13 mouse cellular contexts compared by ENCODE assay signal in the genomic region with DNA sequence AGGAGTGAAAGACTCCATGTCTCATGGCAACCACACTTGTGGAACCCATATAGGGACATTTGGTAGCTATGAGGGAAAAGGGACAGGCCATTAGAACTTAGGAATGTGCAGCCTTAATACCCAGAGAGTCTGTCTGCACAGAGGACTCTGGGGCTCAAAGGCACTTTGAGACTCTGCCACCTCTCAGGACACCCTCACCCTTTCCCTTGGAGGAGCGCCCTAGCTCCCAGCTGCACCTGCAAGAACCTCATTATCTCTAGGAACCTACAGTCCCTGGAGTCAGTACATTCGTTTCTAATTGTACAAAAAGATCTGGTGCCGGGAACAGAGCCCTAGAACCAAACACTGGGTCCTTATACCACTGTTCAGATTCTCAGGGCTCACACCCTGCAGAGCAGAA.
DNase-seq lines count a peak whose midpoint lies in the region; ATAC-seq and TF ChIP-seq lines count a peak whose summit lies in the region.
"Had no signal": no experiment of that assay in that cellular context is flagged by ENCODE, and none has a peak within 500 bp of the region (broad histone marks: within the 10 kb centered on the region; RNA-seq: fewer than 3 reads in every experiment).

No protein-coding gene starts in this region.

- H3K36me3 ChIP-seq in embryonic facial prominence, embryonic 14.5 days (ENCODE audit: control insufficient read depth, insufficient read depth, low read length) = no peaks in the 10 kb centered on the region
- H3K36me3 ChIP-seq in embryonic facial prominence, embryonic 10.5 days (replicated peaks) = no peaks in the 10 kb centered on the region
- H3K36me3 ChIP-seq in embryonic facial prominence, embryonic 15.5 days = no peaks in the 10 kb centered on the region
- H3K36me3 ChIP-seq in myocyte (ENCODE audit: control insufficient read depth, insufficient read depth) = peaks cover 4% of the 10 kb centered on the region
- H3K36me3 ChIP-seq: embryonic facial prominence, embryonic 12.5 days; forebrain, embryonic 12.5 days; forebrain, embryonic 15.5 days had no signal

- H3K9ac ChIP-seq in embryonic facial prominence, embryonic 14.5 days (ENCODE audit: low read depth, low read length) = no peak overlapping the region
- H3K9ac ChIP-seq in embryonic facial prominence, embryonic 15.5 days = no peak overlapping the region
- H3K9ac ChIP-seq: embryonic facial prominence, embryonic 12.5 days; forebrain, embryonic 12.5 days; forebrain, embryonic 15.5 days; forebrain, postnatal 0 days had no signal

- 86% methylated on average over 3 of the region's 3 CpGs for WGBS in embryonic facial prominence, embryonic 14.5 days
- WGBS in embryonic facial prominence, embryonic 10.5 days = 82% methylated on average over 3 of the region's 3 CpGs
- 85% methylated on average over 3 of the region's 3 CpGs for WGBS in embryonic facial prominence, embryonic 15.5 days

- H3ac ChIP-seq in myocyte (ENCODE audit: control insufficient read depth, insufficient read length) = no peak overlapping the region

- ATAC-seq in embryonic facial prominence, embryonic 14.5 days (ENCODE audit: low read depth) = peak; percentile 73; the same call in 1 of the 2 replicates
- peak; percentile 57; the same call in 1 of the 2 replicates for ATAC-seq in embryonic facial prominence, embryonic 15.5 days (ENCODE audit: insufficient number of reproducible peaks, low FRiP score, low TSS enrichment, low read depth)
- ATAC-seq: forebrain, embryonic 15.5 days; forebrain, postnatal 0 days had no signal

- H3K27me3 ChIP-seq in embryonic facial prominence, embryonic 14.5 days (replicated peaks; ENCODE audit: control insufficient read depth, insufficient read depth, low read length) = no peaks in the 10 kb centered on the region
- no peaks in the 10 kb centered on the region for H3K27me3 ChIP-seq in embryonic facial prominence, embryonic 10.5 days (replicated peaks; ENCODE audit: low read depth, poor library complexity, severe bottlenecking)
- no peaks in the 10 kb centered on the region for H3K27me3 ChIP-seq in embryonic facial prominence, embryonic 15.5 days
- no peaks in the 10 kb centered on the region for H3K27me3 ChIP-seq in myocyte (ENCODE audit: control insufficient read depth, insufficient read depth, insufficient read length)
- H3K27me3 ChIP-seq: embryonic facial prominence, embryonic 12.5 days; forebrain, embryonic 15.5 days had no signal

- H3K9me3 ChIP-seq in embryonic facial prominence, embryonic 14.5 days (ENCODE audit: control insufficient read depth, low read length) = no peaks in the 10 kb centered on the region
- H3K9me3 ChIP-seq in embryonic facial prominence, embryonic 10.5 days = no peaks in the 10 kb centered on the region
- H3K9me3 ChIP-seq in embryonic facial prominence, embryonic 15.5 days (replicated peaks) = no peaks in the 10 kb centered on the region
- H3K9me3 ChIP-seq: embryonic facial prominence, embryonic 12.5 days; forebrain, embryonic 12.5 days; forebrain, embryonic 15.5 days had no signal

- H3K4me1 ChIP-seq in embryonic facial prominence, embryonic 14.5 days (ENCODE audit: control insufficient read depth, insufficient read depth, low read length) = no peaks in the 10 kb centered on the region
- no peaks in the 10 kb centered on the region for H3K4me1 ChIP-seq in embryonic facial prominence, embryonic 10.5 days
- H3K4me1 ChIP-seq in embryonic facial prominence, embryonic 15.5 days = no peaks in the 10 kb centered on the region
- H3K4me1 ChIP-seq: embryonic facial prominence, embryonic 12.5 days; forebrain, embryonic 12.5 days; forebrain, embryonic 15.5 days had no signal

- H3K4me2 ChIP-seq in embryonic facial prominence, embryonic 14.5 days (ENCODE audit: low read depth, low read length) = no peak overlapping the region
- no peak overlapping the region for H3K4me2 ChIP-seq in embryonic facial prominence, embryonic 15.5 days (replicated peaks)
- peak overlapping the region; percentile 18 for H3K4me2 ChIP-seq in myocyte (ENCODE audit: low read depth)
- H3K4me2 ChIP-seq: embryonic facial prominence, embryonic 12.5 days; forebrain, embryonic 12.5 days; forebrain, embryonic 15.5 days had no signal

- H3K4me3 ChIP-seq in embryonic facial prominence, embryonic 14.5 days (ENCODE audit: low read depth, low read length) = no peak overlapping the region
- H3K4me3 ChIP-seq in embryonic facial prominence, embryonic 10.5 days = no peak overlapping the region
- H3K4me3 ChIP-seq in embryonic facial prominence, embryonic 15.5 days (replicated peaks) = no peak overlapping the region
- no peak overlapping the region for H3K4me3 ChIP-seq in myocyte
- H3K4me3 ChIP-seq: embryonic facial prominence, embryonic 12.5 days; forebrain, embryonic 12.5 days; forebrain, embryonic 15.5 days had no signal

- TF ChIP-seq POLR2A in myocyte (IDR thresholded peaks at IDR 0.05; ENCODE audit: insufficient read length, low read depth) = no peak

- no peak for DNase-seq in embryonic facial prominence, embryonic 14.5 days (ENCODE audit: low spot score)
- DNase-seq in embryonic facial prominence, embryonic 10.5 days (ENCODE audit: low spot score) = no peak
- DNase-seq in frontal cortex, adult 2 months (ENCODE audit: extremely low spot score in 1 of 2, low spot score in 1 of 2) = no peak
- DNase-seq: adrenal gland, adult 2 months; adrenal gland, postnatal 10 days; adrenal gland, postnatal 25 days; embryo, embryonic 11 days; forebrain, postnatal 0 days had no signal

- peaks cover 7% of the 10 kb centered on the region for H3K79me2 ChIP-seq in myocyte (ENCODE audit: control insufficient read depth, insufficient read depth)

- no peak overlapping the region for H3K27ac ChIP-seq in embryonic facial prominence, embryonic 14.5 days (replicated peaks; ENCODE audit: low read depth, low read length)
- no peak overlapping the region for H3K27ac ChIP-seq in embryonic facial prominence, embryonic 10.5 days (replicated peaks)
- no peak overlapping the region for H3K27ac ChIP-seq in embryonic facial prominence, embryonic 15.5 days (replicated peaks)
- H3K27ac ChIP-seq: embryonic facial prominence, embryonic 12.5 days; forebrain, embryonic 12.5 days; forebrain, embryonic 15.5 days had no signal

TF ChIP-seq in myocyte, 11 proteins besides CTCF, POLR2A, EP300 and RAD21:
- TF ChIP-seq MYOD1 (IDR thresholded peaks at IDR 0.05; ENCODE audit: control insufficient read depth in 1 of 3, insufficient read length in 2 of 3, low read depth in 2 of 3) (no peak), TCF12 (IDR thresholded peaks at IDR 0.05; ENCODE audit: insufficient read depth, poor library complexity, severe bottlenecking) (no peak), MAX (IDR thresholded peaks at IDR 0.05; ENCODE audit: low read depth) (no peak), CEBPB (IDR thresholded peaks at IDR 0.05; ENCODE audit: insufficient read depth, poor library complexity, severe bottlenecking) (no peak), SRF (IDR thresholded peaks at IDR 0.05; ENCODE audit: control insufficient read depth, insufficient read length, low read depth) (no peak), USF1 (IDR thresholded peaks at IDR 0.05; ENCODE audit: low read depth) (no peak), E2F4 (IDR thresholded peaks at IDR 0.05; ENCODE audit: insufficient read depth) (no peak), REST (IDR thresholded peaks at IDR 0.05; ENCODE audit: insufficient read depth, insufficient read length) (no peak)
